Mouse (Mus musculus) cortical plate, adult 2 months (tissue): ENCODE measurements around the gene Pank2. TPM values are rescaled to one million over a fixed set of nuclear protein-coding genes. Genes with fewer than 3 reads are reported as not detected.
"Not testable (repeated sequence)": the region's sequence is repeated elsewhere in the genome, so short reads cannot be mapped to it uniquely, and the experiment has no call there.

Experiments used
- H3K27ac ChIP-seq: fragments of 200-500 bp; 2 replicates; pipeline ENCODE4 v1.5.1; 2012; ENCODE audit warnings: low read length, control low read depth, inconsistent platforms; ENCODE audit not compliant: insufficient read depth
- H3K4me1 ChIP-seq: fragments of 200-500 bp; 2 replicates; pipeline ENCODE4 v1.6.1; 2011; ENCODE audit warnings: low read length; ENCODE audit not compliant: control insufficient read depth, insufficient read depth
- H3K4me3 ChIP-seq: fragments of 200-500 bp; 2 replicates; pipeline ENCODE4 v1.5.1; 2011; ENCODE audit warnings: mild to moderate bottlenecking, low read length, control low read depth; ENCODE audit not compliant: insufficient read depth
- CTCF ChIP-seq: fragments of 200-500 bp; IDR thresholded peaks from 2 replicates; pipeline ENCODE4 v1.5.1; 2011; ENCODE audit warnings: mild to moderate bottlenecking, control low read depth, low read length; ENCODE audit not compliant: insufficient read depth; ENCODE audit errors: extremely low read depth
- POLR2A ChIP-seq: fragments of 200-500 bp; IDR thresholded peaks from 2 replicates; pipeline ENCODE4 v1.6.1; 2011; ENCODE audit warnings: mild to moderate bottlenecking, low read length, control low read depth; ENCODE audit not compliant: insufficient read depth; ENCODE audit errors: extremely low read depth
- polyA plus RNA-seq: library from polyadenylated mRNA; depleted of rRNA; stranded (reverse); fragments of >200 nt; gene quantifications from 2 replicates; pipeline ENCODE4 v1.2.3, GENCODE M21; 2012

Pank2 gene
- polyA plus RNA-seq, 1 experiment = 35.5 TPM

GRCm38 (mm10) chr2:131290669-131291068, 28.4 kb downstream of the Pank2 start:
- Histone ChIP-seq H3K4me3 (no peak overlapping the region), H3K27ac (no peak overlapping the region), H3K4me1 (no peaks in the 10 kb centered on the region; the same call in 1 of the 2 replicates)
- no peak for TF ChIP-seq CTCF
- no peak for TF ChIP-seq POLR2A

- TF ChIP-seq POLR2A = no peak
- TF ChIP-seq CTCF = no peak
- H3K4me3 ChIP-seq = no peak overlapping the region
- peaks cover 3% of the 10 kb centered on the region; the same call in 1 of the 2 replicates for H3K4me1 ChIP-seq
- no peak overlapping the region for H3K27ac ChIP-seq
Measured at GRCm38 (mm10) chr2:131296746-131297261, 34.5 kb downstream of the Pank2 start.

GRCm38 (mm10) chr2:131298674-131299073, 36.4 kb downstream of the Pank2 start:
- H3K4me1 ChIP-seq, H3K27ac ChIP-seq, H3K4me3 ChIP-seq: not testable (repeated sequence)

- no peak overlapping the region for H3K27ac ChIP-seq
- H3K4me1 ChIP-seq = peaks cover 5% of the 10 kb centered on the region; the same call in 1 of the 2 replicates
- H3K4me3 ChIP-seq = no peak overlapping the region
- TF ChIP-seq POLR2A = no peak
- no peak for TF ChIP-seq CTCF
Measured at GRCm38 (mm10) chr2:131300485-131300884, 38.2 kb downstream of the Pank2 start.

GRCm38 (mm10) chr2:131301635-131302034, 39.3 kb downstream of the Pank2 start:
- TF ChIP-seq POLR2A (no peak), CTCF (no peak)
- Histone ChIP-seq H3K4me1 (peaks cover 5% of the 10 kb centered on the region; the same call in 1 of the 2 replicates), H3K4me3 (no peak overlapping the region), H3K27ac (no peak overlapping the region)

- TF ChIP-seq POLR2A = no peak
- TF ChIP-seq CTCF = no peak
- peaks cover 5% of the 10 kb centered on the region; the same call in 1 of the 2 replicates for H3K4me1 ChIP-seq
- no peak overlapping the region for H3K4me3 ChIP-seq
- no peak overlapping the region for H3K27ac ChIP-seq
Measured at GRCm38 (mm10) chr2:131304497-131304896, 42.2 kb downstream of the Pank2 start.

GRCm38 (mm10) chr2:131305226-131305625, 42.9 kb downstream of the Pank2 start:
- H3K27ac ChIP-seq, H3K4me3 ChIP-seq, H3K4me1 ChIP-seq: not testable (repeated sequence)

GRCm38 (mm10) chr2:131307391-131307790, 45.1 kb downstream of the Pank2 start:
- Histone ChIP-seq H3K27ac (no peak overlapping the region), H3K4me1 (no peaks in the 10 kb centered on the region), H3K4me3 (no peak overlapping the region)
- TF ChIP-seq POLR2A (no peak), CTCF (no peak)

GRCm38 (mm10) chr2:131307822-131308221, 45.5 kb downstream of the Pank2 start:
- no peak overlapping the region for H3K4me3 ChIP-seq
- H3K27ac ChIP-seq = no peak overlapping the region
- TF ChIP-seq POLR2A = no peak
- TF ChIP-seq CTCF = no peak
- H3K4me1 ChIP-seq = no peaks in the 10 kb centered on the region

- no peak overlapping the region for H3K27ac ChIP-seq
Measured at GRCm38 (mm10) chr2:131309296-131309695, 47.0 kb downstream of the Pank2 start.

GRCm38 (mm10) chr2:131316167-131316566, 53.9 kb downstream of the Pank2 start:
- Histone ChIP-seq H3K4me1 (peaks cover 2% of the 10 kb centered on the region), H3K27ac (no peak overlapping the region), H3K4me3 (no peak overlapping the region)
- no peak for TF ChIP-seq POLR2A
- TF ChIP-seq CTCF = no peak

More at GRCm38 (mm10) chr2:131309296-131309695, 47.0 kb downstream of the Pank2 start:
- H3K4me1 ChIP-seq = no peaks in the 10 kb centered on the region
- TF ChIP-seq POLR2A (no peak), CTCF (no peak)
- H3K4me3 ChIP-seq = no peak overlapping the region
